Mouse (Mus musculus): ENCODE results near the gene Mbtd1.

Gene Mbtd1

DNA sequence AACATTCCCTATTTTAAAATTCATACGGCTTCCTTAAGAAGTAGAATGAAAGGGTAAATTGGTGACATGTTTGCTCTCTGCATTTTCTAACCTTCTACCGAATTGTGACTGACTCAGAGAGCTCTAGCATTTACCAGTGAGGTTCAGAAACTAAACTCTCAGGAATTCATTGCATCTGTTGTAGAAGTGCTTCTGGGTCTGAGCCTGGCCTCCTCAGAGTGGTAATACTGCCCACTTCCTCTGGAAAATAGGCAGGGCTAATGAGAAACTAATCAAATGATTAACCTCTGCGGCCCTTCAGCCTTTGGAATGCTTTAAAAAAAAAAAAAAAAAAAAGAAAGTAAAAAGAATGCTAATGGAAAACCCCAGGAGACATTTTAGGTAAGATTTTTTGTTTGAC, 59.3 kb downstream of the Mbtd1 start:
- DNase-seq (ENCODE audit: inconsistent age in 2 of 2, low spot score in 1 of 2): no peak

DNA sequence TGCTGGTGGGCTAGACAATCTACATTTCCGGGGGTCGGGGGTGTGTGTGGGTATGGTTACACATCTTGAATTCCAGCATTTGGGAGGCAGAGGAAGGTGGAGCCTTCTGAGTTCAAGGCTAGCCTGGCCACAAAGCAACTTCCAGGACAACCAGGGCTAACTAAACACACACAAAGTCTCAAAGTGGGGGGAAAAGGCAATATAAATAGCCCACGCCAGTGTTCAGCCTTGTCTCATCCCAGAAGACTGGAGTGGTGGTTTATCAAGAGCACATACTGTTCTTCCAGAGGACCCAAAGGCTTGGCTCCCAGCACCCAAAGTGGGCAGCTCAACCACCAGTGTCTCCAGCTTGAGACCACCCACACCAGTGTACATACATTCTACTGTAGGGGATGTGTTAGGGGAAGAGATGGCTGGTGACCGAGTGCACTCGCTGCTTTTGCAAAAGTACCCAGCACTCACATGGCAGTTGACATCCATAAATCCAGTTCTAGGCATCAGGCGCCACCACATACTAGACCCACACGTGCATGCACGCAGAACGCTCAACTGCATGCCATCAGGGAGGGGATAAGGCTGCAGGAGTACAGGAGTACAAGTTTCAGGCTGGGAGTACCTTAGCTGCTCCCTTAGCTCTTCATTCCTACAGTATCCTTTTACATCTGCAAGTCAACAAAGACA, 63.4 kb downstream of the Mbtd1 start:
- peak in 1 of 2 experiments; percentile 14 for DNase-seq (ENCODE audit: inconsistent age in 2 of 2, low spot score in 1 of 2)

DNA sequence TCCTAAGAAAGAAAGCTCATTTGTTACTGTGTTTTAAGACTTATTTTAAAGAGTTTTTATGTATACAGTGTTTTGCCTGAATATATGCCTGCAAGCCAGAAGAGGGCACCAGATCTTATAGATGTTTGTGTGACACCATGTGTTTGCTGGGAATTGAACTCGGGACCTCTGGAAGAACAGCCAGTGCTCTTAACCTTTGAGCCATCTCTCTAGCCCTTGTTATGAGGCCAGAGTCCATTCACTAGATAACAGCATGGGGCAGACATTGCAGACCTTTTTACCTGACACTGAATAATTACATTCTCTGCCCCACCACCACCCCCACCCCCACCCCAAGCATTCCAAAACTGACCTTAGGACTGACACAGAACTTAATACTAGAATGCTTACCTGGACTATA, 64.4 kb downstream of the Mbtd1 start:
- no peak for DNase-seq (ENCODE audit: inconsistent age in 2 of 2, low spot score in 1 of 2)

DNA sequence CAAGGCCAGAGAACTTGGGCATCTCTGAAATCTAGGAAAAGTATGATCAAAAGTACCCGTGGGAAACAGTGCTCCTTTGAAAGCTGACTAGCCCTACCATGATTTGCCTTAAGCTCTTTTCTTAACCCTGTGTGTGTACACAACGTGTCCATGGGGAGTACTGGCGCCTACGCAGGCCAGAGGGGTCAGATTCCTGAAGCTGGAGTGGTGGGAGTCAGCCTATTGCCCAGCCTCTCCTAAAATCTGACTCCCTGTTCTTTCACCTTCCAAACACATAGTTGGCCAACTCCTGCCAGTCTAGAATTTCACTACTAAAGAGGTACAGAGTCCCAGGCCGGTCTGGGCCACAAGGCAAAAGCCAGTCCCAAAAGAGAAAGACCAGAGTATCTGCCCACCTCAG, 66.7 kb downstream of the Mbtd1 start:
- DNase-seq (ENCODE audit: inconsistent age in 2 of 2, low spot score in 1 of 2): peak in 1 of 2 experiments; percentile 38

DNA sequence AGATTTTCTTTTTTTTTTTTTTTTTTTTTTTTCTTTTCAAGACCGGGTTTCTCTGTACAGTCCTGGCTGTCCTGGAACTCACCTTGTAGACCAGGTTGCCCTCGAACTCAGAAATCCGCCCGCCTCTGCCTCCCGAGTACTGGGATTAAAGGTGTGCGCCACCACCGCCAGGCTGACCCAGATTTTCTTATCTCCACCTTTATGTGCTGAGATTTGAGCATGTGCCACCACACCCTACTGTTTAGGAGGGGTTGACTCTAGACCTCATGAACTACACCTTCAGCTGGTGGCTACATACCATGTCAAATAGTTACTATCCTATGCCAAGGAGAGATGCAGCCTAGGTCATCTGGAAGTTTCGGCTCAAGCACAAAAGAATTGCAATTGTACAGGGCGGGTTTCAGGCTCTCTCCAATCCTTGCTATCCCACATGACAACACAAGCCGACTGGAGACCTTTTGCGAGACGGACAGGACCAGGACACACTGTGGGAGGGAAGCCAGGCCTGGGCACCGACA, 69.1 kb downstream of the Mbtd1 start:
- DNase-seq (ENCODE audit: inconsistent age in 2 of 2, low spot score in 1 of 2): no peak

DNA sequence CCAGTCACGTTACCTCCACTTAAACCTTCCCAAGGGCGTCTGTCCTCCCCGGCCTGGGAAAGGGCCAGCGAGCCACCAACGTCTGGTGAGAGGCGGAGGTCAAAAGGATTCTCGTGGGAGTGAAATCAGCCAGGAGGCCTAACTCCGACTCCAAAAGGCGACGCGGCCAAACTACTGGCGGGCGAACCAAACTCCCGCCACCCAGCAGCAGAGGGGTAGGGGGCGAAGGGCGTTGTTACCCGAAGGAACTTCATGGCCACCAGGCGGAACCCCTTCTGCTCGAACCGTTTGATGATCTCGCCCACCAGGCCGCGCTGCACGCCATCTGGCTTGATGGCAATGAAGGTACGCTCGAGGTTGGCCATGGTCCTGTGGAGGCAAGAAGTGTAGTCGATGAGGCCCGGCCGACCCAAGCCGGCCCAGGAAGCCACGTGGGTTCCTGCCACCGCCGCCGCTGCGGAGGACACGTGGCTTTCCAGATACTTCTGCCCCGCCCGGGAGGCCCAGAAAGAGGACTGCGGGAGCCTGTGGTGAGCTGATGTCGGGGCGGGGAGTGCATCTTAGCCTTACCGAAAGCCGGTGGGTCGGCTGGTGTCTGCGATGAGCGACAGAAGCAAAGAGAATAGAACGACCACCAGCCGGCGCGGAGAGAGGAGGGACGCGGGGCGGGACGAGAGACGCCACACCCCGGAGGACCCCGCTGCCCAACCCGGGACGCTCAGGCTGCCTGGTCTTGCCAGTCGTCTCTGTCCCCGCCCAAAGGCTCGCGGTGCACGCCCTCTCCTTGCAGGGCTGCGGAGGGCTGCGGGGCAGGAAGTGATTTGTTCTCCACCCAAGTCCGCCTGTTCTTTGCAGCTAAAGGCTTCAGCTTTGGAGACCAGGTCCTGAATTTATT, 69.9 kb downstream of the Mbtd1 start:
- DNase-seq (ENCODE audit: inconsistent age in 2 of 2, low spot score in 1 of 2): peak; percentile 97 to 98

DNA sequence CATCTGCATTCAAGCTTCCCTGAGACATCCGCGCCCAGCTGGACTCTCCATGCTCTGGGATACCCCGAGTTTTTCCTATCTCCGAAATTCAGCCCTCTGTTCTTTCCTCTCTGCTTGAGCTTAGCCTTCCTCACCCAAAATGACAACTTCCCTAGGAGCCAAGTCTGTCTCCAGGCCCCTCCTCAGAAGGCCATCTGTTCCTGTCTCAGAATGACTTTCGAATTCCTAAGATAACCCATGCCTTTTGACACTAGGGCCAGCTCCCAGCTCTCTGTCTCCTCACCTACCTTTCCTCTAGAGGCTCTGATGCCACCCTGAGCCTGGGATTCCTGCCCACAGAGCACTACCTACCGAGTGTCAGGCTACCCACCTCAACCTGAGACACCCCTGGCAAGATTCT, 70.5 kb downstream of the Mbtd1 start, which contains the start of gene Nme2:
Gene Nme2, minus strand, starts transcription at position 101 of the 400 bp plus-strand sequence.
- DNase-seq (ENCODE audit: inconsistent age in 2 of 2, low spot score in 1 of 2): no peak

DNA sequence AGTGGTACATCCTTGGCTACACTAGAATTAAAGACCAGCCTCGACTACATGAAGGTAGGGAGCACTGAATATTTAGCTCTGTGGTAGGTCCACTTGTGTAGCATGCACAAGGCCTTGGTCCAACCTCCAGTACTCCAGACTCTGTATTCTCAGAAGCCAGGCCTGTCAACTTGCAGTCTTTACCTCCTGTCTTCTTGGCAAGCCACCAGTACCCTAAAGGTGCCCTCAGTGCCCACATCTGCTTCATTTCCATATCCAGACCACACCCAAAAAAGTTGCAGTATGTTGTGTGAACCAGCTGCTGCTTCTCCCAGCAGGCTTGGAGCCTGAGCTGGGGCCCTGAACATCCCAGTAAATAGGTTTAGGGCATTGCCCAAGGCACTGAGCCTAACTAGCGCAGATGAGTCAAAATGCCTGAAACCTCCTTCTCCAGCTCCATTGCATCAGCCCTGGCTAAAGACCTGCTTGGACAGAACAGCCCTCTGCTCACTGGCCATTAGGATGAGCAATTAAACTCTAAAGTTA, 71.4 kb downstream of the Mbtd1 start:
- peak in 1 of 2 experiments; percentile 50 for DNase-seq (ENCODE audit: inconsistent age in 2 of 2, low spot score in 1 of 2)

DNA sequence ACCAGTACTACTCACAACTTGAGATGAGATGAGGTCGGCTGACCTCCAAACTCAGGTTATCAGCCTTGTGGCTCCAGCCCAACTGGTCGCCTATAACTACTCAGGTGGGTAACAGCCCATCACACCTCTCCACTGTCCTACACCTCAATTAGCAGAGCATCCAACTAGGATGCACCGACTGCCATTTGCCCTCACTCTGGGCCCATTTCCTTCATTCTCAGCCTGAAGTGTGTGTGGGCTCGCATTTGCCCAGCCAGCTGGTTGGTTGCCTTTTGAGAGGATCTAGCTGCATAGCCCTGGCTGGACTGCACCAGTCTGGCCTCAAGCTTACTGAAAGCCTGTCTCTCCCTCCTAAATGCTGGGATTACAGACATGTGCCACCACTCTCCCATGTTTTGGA, 72.1 kb downstream of the Mbtd1 start:
- DNase-seq (ENCODE audit: inconsistent age in 2 of 2, low spot score in 1 of 2): no peak

DNA sequence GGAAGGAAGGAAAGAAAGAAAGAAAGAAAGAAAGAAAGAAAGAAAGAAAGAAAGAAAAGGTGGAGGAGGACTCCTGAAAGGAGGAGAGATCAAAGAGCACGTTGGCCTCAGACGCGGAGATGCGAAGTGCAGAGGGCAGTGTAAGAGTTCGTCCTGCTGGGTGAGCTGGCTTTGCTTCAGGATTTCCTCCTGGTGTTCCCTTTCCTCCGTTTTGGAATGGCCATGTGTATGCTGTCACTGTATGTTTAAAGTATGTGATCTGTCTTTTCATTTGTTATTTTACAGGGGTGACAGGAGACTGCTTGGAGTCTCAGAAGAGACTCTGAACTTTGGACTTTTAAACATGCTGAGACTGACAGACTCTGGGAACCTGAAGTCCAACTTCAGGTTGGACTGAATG, 75.8 kb downstream of the Mbtd1 start:
- DNase-seq (ENCODE audit: inconsistent age in 2 of 2, low spot score in 1 of 2): no peak

DNA sequence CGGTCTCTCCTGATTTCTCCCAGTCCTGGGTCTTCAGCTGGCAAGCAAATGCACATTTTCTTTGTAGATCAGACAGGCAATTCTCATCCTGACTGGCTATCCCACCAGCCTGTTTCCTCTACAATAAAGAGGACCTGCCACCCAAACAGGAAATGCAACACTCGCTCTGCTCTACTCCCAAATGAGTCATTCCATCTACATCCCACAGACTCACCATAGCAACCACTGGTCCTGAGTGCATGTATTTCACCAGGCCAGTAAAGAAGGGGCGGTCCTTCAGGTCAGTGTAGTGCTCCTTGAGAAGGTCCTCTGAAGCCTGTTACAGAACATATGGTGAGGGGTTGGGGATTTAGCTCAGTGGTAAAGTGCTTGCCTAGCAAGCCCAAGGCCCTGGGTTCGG, 77.4 kb downstream of the Mbtd1 start:
- peak in 1 of 2 experiments; percentile 22 for DNase-seq (ENCODE audit: inconsistent age in 2 of 2, low spot score in 1 of 2)

DNA sequence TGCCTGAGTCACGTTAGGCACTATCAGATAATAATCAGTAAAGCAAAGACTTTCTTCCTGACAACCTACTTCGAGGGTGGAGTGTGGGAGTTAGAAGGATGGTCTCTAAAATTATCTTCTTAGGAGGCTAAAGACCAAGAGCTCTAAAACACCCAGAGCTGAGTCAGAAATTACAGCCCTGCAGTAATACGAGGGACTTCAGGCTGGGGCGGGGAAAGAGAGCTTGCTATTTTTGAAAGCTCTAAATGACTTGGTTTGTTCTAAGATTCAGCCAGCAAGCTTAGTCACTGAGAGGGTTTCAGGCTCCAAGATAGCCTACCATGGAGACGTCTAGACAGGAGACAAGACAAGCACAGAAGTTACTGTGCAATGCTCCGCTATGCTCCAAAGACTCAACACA, 79.7 kb downstream of the Mbtd1 start:
- DNase-seq (ENCODE audit: inconsistent age in 2 of 2, low spot score in 1 of 2): no peak

DNA sequence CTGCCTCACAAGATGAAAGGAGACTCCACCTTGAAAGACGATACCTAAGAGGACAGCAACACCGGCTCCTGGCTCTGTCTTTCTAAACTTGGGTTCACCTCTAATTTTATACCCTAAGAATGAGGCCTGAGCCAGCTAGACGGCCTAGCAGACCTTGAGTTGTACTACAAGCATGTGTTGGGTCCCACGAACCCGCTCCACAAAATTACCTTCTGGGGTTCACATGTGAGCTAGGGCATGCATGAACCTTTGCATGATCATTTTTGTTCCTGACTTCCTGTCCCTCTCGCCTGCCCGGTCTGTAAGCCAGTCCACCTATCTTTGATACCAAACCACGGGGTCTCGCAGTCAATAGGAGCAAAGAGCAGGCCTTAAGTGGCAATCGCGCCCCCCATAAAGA, 81.7 kb downstream of the Mbtd1 start:
- DNase-seq (ENCODE audit: inconsistent age in 2 of 2, low spot score in 1 of 2): peak in 1 of 2 experiments; percentile 56

DNA sequence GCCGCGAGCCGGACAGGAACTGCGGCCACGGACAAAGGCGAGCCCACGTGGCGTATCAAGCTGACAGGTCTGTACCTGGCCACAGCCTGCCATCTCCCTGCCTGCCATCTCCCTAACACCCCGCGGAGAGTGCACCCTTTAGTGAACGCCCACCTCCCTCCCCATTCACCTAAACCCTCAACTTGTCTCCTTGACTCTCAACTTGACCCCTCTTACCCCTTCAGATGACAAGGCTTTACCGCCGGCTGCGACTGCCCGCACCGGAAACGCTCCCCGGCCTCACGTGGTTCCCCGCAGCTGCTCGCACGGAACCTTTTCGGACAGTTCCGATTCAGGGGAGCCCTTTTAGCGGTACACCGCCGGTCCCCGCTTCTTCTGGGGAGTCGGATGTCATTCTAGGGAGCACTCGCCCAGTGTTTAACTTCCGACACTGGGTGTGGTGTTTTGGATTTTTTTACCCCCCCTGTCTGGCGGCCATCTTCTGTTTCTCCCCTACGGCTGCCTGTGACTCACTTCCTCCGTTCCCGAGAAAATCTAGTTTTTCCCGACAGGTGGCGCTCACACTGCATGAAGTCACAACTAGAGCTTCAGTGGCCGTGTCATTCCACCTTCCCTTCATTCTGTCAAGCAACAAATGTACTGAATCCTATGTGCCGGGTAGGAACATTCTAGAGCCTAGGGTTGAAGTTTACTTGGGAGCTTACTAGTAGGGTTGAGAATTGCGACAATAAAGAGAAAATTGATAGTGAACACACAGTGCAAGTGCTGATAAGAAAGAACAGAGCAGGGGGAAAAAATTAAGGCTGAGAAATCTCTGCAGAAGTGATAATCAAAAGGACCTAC, 82.6 kb downstream of the Mbtd1 start, which contains the start of the genes Gm20390 and Nme1:
Gene Gm20390, minus strand, starts transcription at position 289 of the 843 bp plus-strand sequence.
Gene Nme1, minus strand, starts transcription at position 517 of the 843 bp plus-strand sequence.
- peak; percentile 96 to 99 for DNase-seq (ENCODE audit: inconsistent age in 2 of 2, low spot score in 1 of 2)

DNA sequence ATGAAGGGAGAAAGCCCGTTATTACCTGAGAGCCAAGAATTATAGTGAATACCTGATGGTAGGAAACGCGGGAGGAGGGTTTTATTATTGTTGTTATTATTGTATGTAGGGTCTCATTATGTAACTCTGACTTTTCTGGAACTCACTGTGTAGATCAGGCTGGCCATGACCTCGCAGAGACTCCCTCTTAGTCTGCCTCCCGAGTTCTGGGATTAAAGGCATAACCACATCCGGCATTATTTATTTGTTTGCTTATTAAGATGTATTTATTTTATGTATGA, 83.1 kb downstream of the Mbtd1 start:
- DNase-seq (ENCODE audit: inconsistent age in 2 of 2, low spot score in 1 of 2): no peak

DNA sequence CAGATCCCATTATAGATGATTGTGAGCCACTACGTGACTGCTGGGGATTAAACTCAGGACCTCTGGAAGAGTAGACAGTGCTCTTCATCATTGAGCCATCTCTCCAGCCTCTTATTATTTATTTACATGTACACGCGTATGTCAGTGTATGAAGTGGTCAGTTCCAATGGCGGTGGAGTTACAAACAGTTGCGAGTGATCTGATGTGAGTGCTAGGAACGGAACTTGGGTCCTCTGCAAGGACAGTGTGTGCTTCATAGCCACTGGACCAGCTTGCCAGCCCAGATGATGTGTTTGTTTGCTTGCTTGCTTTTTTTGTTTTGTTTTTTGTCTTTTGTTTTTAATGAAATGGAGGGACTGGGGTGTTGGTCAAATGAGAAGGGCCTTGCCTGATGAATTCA, 83.5 kb downstream of the Mbtd1 start:
- no peak for DNase-seq (ENCODE audit: inconsistent age in 2 of 2, low spot score in 1 of 2)

DNA sequence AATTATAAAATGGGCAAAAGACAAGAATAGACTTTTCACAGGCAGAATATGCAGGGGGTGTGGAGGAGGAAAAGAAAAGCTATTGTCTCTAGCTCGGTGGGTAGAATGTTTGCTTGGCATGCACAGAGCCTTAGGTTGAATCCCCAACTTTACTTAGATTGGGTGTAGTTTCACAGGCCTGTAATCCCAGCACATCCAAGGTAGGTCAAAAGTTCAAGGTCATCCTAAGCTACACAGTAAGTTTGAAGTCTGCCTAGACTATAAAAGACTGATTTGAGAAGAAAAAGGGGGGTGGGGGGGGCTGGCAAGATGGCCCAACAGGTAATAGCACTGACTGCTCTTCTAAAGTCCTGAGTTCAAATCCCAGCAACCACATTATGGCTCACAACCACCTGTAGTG, 84.1 kb downstream of the Mbtd1 start:
- DNase-seq (ENCODE audit: inconsistent age in 2 of 2, low spot score in 1 of 2): peak in 1 of 2 experiments; percentile 26

DNA sequence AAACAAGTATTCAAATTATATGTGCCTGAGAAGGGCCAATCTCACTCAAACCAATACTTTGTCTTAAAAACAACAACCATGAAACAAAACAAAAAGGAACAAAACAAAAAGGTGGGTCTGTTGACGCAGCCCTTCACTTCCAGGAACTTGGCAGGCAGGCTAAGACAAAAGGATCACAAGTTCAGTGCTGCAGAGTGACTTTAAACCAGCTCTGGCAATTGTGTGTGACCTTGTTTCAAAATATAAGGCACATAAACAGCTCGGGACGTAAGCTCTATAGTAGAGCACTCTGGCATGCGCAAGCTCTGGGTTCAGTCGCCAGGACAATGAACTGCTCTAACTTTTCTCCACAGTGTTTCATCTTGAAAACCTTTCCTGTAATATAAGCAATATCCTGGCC, 87.3 kb downstream of the Mbtd1 start:
- DNase-seq (ENCODE audit: inconsistent age in 2 of 2, low spot score in 1 of 2): no peak

DNA sequence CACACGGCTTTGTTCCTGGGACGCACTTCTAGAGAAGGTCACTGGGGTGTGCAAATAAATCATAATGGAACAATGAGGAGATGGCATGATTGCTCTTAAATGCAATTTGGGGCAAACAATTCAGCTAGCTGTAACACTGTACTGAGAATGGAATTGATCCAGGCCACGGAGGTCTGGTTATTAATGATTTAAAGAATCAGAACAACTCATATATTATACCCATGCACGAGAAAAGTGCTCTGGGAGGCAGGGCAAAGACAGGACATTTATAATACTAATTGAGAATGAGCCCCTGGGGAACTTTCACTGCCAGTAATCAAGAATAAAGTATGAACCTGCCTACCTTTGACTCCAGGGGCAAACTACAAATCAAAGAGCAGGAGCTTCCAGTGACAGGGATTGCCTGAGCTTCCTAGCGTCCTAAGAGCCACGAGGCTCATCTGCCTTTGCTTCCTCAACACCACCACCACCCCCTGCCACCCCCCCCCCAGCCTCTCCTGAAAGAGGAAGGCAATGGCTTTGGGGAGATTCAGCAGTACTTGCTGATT, 93.9 kb downstream of the Mbtd1 start:
- no peak for DNase-seq (ENCODE audit: inconsistent age in 2 of 2, low spot score in 1 of 2)

DNA sequence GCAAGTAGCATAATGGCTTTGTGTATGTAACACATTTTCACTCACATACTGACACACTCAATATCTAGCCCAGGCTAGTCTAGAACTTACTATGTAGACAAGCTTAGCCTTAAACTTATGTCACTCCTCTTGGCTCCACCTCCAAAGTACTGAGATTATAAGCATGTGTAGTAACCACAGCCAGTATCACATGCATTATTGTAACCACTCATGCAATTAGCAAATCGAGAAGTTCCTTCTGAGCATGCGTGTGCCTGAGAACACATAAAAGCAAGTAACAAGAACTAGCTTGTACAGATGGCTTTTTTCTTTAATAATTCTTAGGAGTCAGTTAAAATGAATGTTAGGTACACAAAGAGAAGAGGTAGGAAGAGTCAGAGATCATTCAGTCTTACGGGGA, 99.0 kb downstream of the Mbtd1 start:
- DNase-seq (ENCODE audit: inconsistent age in 2 of 2, low spot score in 1 of 2): no peak

DNA sequence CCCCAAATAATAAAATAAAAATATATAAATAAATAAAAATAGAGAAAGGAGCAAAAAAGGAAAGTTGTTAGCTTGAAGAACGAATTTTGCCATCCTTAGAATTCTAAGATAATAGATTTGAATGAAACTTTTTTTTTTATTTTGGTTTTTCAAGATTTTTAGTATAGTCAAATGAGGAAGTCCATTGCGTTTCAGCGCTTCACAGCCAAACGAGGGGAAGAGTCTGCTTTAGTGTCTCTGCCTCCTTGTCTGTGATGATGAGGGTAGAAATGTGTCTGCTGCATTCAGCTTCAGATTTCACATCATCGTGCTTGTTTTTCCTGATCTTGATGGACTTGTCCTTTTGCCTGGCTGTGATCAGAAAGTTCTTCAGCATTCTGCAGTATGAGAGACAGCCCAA, 99.6 kb downstream of the Mbtd1 start:
- no peak for DNase-seq (ENCODE audit: inconsistent age in 2 of 2, low spot score in 1 of 2)

Measured in adrenal gland, adult (tissue).